8 mouse cellular contexts compared by ENCODE assay signal in the genomic region with DNA sequence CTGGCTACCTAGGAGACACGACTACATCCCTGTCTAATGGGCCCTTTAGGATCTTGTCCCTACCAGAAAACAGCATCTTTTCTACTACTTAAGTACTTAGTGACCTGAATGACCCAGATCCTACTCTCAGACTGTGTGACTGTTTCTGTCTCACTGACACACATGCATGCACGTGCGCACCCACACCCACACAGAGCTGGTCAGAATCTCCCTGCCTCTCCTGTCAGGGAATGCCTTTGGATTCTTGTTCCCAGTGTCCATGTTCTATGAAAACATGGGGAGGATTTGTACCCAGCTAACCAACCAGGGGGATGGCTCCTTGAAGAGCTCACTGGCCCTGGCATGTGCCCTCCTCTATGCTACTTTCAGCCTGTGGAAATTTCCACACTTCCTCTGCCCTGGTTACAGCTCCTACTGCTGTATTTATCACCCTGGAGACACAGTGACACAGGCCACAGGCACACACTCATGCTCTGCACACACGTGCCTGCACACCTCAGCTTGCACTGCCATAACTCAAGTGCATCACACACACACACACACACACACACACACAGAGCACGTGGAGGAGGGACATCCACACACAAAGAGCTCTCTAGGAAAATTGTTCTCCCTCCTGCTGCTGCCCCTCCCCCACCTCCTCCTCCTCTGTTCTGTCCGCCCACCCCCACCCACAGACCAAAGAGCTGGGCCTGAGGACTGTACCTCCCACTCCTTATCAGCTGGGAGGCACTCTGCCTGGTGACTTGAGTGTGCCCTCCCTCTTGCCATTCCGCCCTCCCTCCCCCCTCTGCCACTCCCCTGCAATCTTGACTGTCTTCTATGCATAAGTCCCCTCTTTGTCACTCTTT. TPM values are rescaled to one million over a fixed set of nuclear protein-coding genes. Genes with fewer than 3 reads are reported as not detected.
A peak's percentile ranks its signal among the peaks of the same experiment; 100 is the strongest.
DNase-seq lines count a peak whose midpoint lies in the region; ATAC-seq and TF ChIP-seq lines count a peak whose summit lies in the region.

No protein-coding gene starts in this region.

- DNase-seq in layer of hippocampus, adult 9-11 months: peak; percentile 55
- no peak for DNase-seq in layer of hippocampus, postnatal 10 days (ENCODE audit: low spot score in 2 of 2)
- DNase-seq in limb, embryonic 10.5 days (ENCODE audit: low spot score): no peak
- DNase-seq in cerebellum, adult 2 months: no peak
- no peak for DNase-seq in left cerebral cortex, adult 11 months (ENCODE audit: low spot score)

- H3K36me3 ChIP-seq in embryonic facial prominence, embryonic 13.5 days: peaks cover 19% of the 10 kb centered on the region
- no peaks in the 10 kb centered on the region for H3K36me3 ChIP-seq in limb, embryonic 10.5 days
- H3K36me3 ChIP-seq in midbrain, embryonic 15.5 days (replicated peaks): no peaks in the 10 kb centered on the region

- no peak overlapping the region for H3K27ac ChIP-seq in embryonic facial prominence, embryonic 13.5 days
- H3K27ac ChIP-seq in limb, embryonic 10.5 days: peak overlapping the region; percentile 33; the same call in 1 of the 2 replicates
- peak overlapping the region; percentile 26 for H3K27ac ChIP-seq in midbrain, embryonic 15.5 days
- no peak overlapping the region for H3K27ac ChIP-seq in cerebellum, adult 2 months (ENCODE audit: insufficient read depth, low read length)

- no peak overlapping the region for H3K4me2 ChIP-seq in embryonic facial prominence, embryonic 13.5 days
- H3K4me2 ChIP-seq in midbrain, embryonic 15.5 days: no peak overlapping the region

- 43% methylated on average over 7 of the region's 7 CpGs for WGBS in embryonic facial prominence, embryonic 13.5 days
- WGBS in limb, embryonic 10.5 days: 36% methylated on average over 7 of the region's 7 CpGs
- WGBS in midbrain, embryonic 15.5 days: 32% methylated on average over 7 of the region's 7 CpGs
- 51% methylated on average over 7 of the region's 7 CpGs for WGBS in cerebellum, adult 2 months

- TF ChIP-seq CTCF in cerebellum, adult 2 months (IDR thresholded peaks at IDR 0.05; ENCODE audit: borderline replicate concordance, insufficient read depth, low read depth, low read length): no peak

- H3K27me3 ChIP-seq in embryonic facial prominence, embryonic 13.5 days: peaks cover 16% of the 10 kb centered on the region
- peaks cover 33% of the 10 kb centered on the region for H3K27me3 ChIP-seq in limb, embryonic 10.5 days (ENCODE audit: low read depth, poor library complexity, severe bottlenecking)
- H3K27me3 ChIP-seq in midbrain, embryonic 15.5 days (replicated peaks): 0 out of 2 replicates have a peak, but pooled peaks cover 7% of the 10 kb centered on the region
- H3K27me3 ChIP-seq in cerebellum, adult 2 months (ENCODE audit: control insufficient read depth, insufficient read depth, low read length): no peaks in the 10 kb centered on the region

- H3K4me1 ChIP-seq in embryonic facial prominence, embryonic 13.5 days: peaks cover 19% of the 10 kb centered on the region
- peaks cover 22% of the 10 kb centered on the region for H3K4me1 ChIP-seq in limb, embryonic 10.5 days
- peaks cover 28% of the 10 kb centered on the region for H3K4me1 ChIP-seq in midbrain, embryonic 15.5 days
- H3K4me1 ChIP-seq in cerebellum, adult 2 months (ENCODE audit: control insufficient read depth, insufficient read depth, low read length): no peaks in the 10 kb centered on the region

- no peak overlapping the region for H3K4me3 ChIP-seq in embryonic facial prominence, embryonic 13.5 days
- no peak overlapping the region for H3K4me3 ChIP-seq in limb, embryonic 10.5 days
- H3K4me3 ChIP-seq in midbrain, embryonic 15.5 days: no peak overlapping the region
- no peak overlapping the region for H3K4me3 ChIP-seq in cerebellum, adult 2 months (replicated peaks; ENCODE audit: insufficient read depth, low read depth, low read length)

- 0 out of 2 replicates have a peak overlapping the region, but pooled peaks have one; percentile 36 for H3K9ac ChIP-seq in embryonic facial prominence, embryonic 13.5 days
- H3K9ac ChIP-seq in midbrain, embryonic 15.5 days: no peak overlapping the region

- TF ChIP-seq POLR2A in cerebellum, adult 2 months (IDR thresholded peaks at IDR 0.05; ENCODE audit: borderline replicate concordance, insufficient read depth, low read length): no peak

- ATAC-seq in embryonic facial prominence, embryonic 13.5 days (ENCODE audit: insufficient number of reproducible peaks, insufficient read depth, low FRiP score, low TSS enrichment, low read depth): no peak
- peak; percentile 64 for ATAC-seq in midbrain, embryonic 15.5 days (replicated peaks)
- no peak for ATAC-seq in activated CD4-positive, CD25-positive, alpha-beta regulatory T cell, adult 4 months

- no peaks in the 10 kb centered on the region for H3K9me3 ChIP-seq in embryonic facial prominence, embryonic 13.5 days
- no peaks in the 10 kb centered on the region for H3K9me3 ChIP-seq in limb, embryonic 10.5 days (replicated peaks)
- no peaks in the 10 kb centered on the region for H3K9me3 ChIP-seq in midbrain, embryonic 15.5 days

RNA-seq across cellular contexts. Expression of a gene that starts 4.2 kb away (rescaled TPM):
- 1 to 10 TPM in 1 of 2 experiments, not detected in 1; 1.7 TPM for total RNA-seq in layer of hippocampus, postnatal 10 days (2021)
- 1.2 and 2.1 TPM in 2 replicates for polyA plus RNA-seq in embryonic facial prominence, embryonic 13.5 days (2015; fragmentation: Nextera tagmentation; extraction: Ambion mirVana)
- 0.06 TPM in 1 of 2 replicates, not detected in the other for polyA plus RNA-seq in limb, embryonic 10.5 days (2016; fragmentation: Nextera tagmentation; extraction: Ambion mirVana)
- not detected in 2 replicates for polyA plus RNA-seq in midbrain, embryonic 15.5 days (2015; fragmentation: Nextera tagmentation; extraction: Ambion mirVana)
- polyA plus RNA-seq in cerebellum, adult 2 months (2012; rRNA removed): 0.52 and 1.2 TPM in 2 replicates
- 10 to 100 TPM; 15.9 to 22.1 TPM for polyA plus RNA-seq in activated CD4-positive, CD25-positive, alpha-beta regulatory T cell, adult 4 months (2017; shearing (Covaris generic))

RNA-seq across cellular contexts. Expression of a gene that starts 6.6 kb away (rescaled TPM):
- 100 to 1,000 TPM; 197 to 215 TPM for total RNA-seq in layer of hippocampus, postnatal 10 days (2021)
- polyA plus RNA-seq in embryonic facial prominence, embryonic 13.5 days (2015; fragmentation: Nextera tagmentation; extraction: Ambion mirVana): 7.4 and 10.5 TPM in 2 replicates
- polyA plus RNA-seq in limb, embryonic 10.5 days (2016; fragmentation: Nextera tagmentation; extraction: Ambion mirVana): 9.2 and 9.3 TPM in 2 replicates
- polyA plus RNA-seq in midbrain, embryonic 15.5 days (2015; fragmentation: Nextera tagmentation; extraction: Ambion mirVana): 31.4 and 32.2 TPM in 2 replicates
- polyA plus RNA-seq in cerebellum, adult 2 months (2012; rRNA removed): 26.6 and 29.6 TPM in 2 replicates
- polyA plus RNA-seq in activated CD4-positive, CD25-positive, alpha-beta regulatory T cell, adult 4 months (2017; shearing (Covaris generic)): 10 to 100 TPM; 13.4 to 18.5 TPM

Comparison
In these comparisons a context has a peak if more than half of its experiments do, and no peak if none do; other contexts are left out.
1. H3K27ac ChIP-seq: peak in limb, embryonic 10.5 days (single experiment) and midbrain, embryonic 15.5 days (single experiment); none in embryonic facial prominence, embryonic 13.5 days (single experiment) and cerebellum, adult 2 months (single experiment).